19 mouse cellular contexts compared by ENCODE assay signal in genomic region chr16:62982558-62982957, GRCm38 (mm10).
A peak's percentile ranks its signal among the peaks of the same experiment; 100 is the strongest.
DNase-seq lines count a peak whose midpoint lies in the region; ATAC-seq and TF ChIP-seq lines count a peak whose summit lies in the region.
"Had no signal": no experiment of that assay in that cellular context is flagged by ENCODE, and none has a peak within 500 bp of the region (broad histone marks: within the 10 kb centered on the region; RNA-seq: fewer than 3 reads in every experiment).

No protein-coding gene starts in this region.

- H3K9me3 ChIP-seq in heart, embryonic 11.5 days (replicated peaks; ENCODE audit: control insufficient read depth, low read length): no peaks in the 10 kb centered on the region
- no peaks in the 10 kb centered on the region for H3K9me3 ChIP-seq in liver, postnatal 0 days (ENCODE audit: low read length)
- H3K9me3 ChIP-seq: embryonic facial prominence, embryonic 15.5 days; G1E; heart, embryonic 13.5 days; hindbrain, embryonic 13.5 days had no signal

- no peak overlapping the region for H3K4me3 ChIP-seq in heart, embryonic 11.5 days (ENCODE audit: low read depth, low read length)
- no peak overlapping the region for H3K4me3 ChIP-seq in liver, postnatal 0 days (ENCODE audit: low read depth, low read length)
- H3K4me3 ChIP-seq: embryonic facial prominence, embryonic 15.5 days; erythroblast, embryonic 14.5 days; heart, embryonic 13.5 days; hindbrain, embryonic 13.5 days had no signal

- peak; percentile 9 for DNase-seq in adrenal gland, postnatal 10 days
- DNase-seq in adrenal gland, adult 18-20 months (ENCODE audit: low spot score in 2 of 2): no peak
- peak; percentile 86 for DNase-seq in heart, adult 11 months
- DNase-seq in liver: peak; percentile 3
- DNase-seq in liver, postnatal 0 days: no peak
- no peak for DNase-seq in testis, postnatal 14 days (ENCODE audit: low spot score)
- DNase-seq: adrenal gland, postnatal 25 days; B cell, adult 2 months; forebrain, postnatal 0 days; gastrocnemius, postnatal 14 days had no signal

- no peak overlapping the region for H3K4me2 ChIP-seq in heart, embryonic 11.5 days
- no peak overlapping the region for H3K4me2 ChIP-seq in liver, postnatal 0 days (ENCODE audit: low read depth, low read length)
- H3K4me2 ChIP-seq: embryonic facial prominence, embryonic 15.5 days; heart, embryonic 13.5 days; hindbrain, embryonic 13.5 days had no signal

- H3K36me3 ChIP-seq in heart, embryonic 11.5 days (ENCODE audit: control insufficient read depth, insufficient read depth, low read length): no peaks in the 10 kb centered on the region
- H3K36me3 ChIP-seq in liver, postnatal 0 days (replicated peaks; ENCODE audit: insufficient read depth, low read length): no peaks in the 10 kb centered on the region
- H3K36me3 ChIP-seq: embryonic facial prominence, embryonic 15.5 days; G1E; heart, embryonic 13.5 days; hindbrain, embryonic 13.5 days had no signal

- no peak for ATAC-seq in heart, embryonic 11.5 days (replicated peaks; ENCODE audit: insufficient number of reproducible peaks, low FRiP score, low TSS enrichment)
- no peak for ATAC-seq in liver, postnatal 0 days
- ATAC-seq in common myeloid progenitor, adult 5-6 weeks (replicated peaks; ENCODE audit: low read depth, poor library complexity, severe bottlenecking): 0 out of 2 replicates have a peak, but pooled peaks have one; percentile 45
- ATAC-seq: CD4-positive, CD25-positive, alpha-beta regulatory T cell, adult 4 months; forebrain, postnatal 0 days; hindbrain, postnatal 0 days had no signal

- H3K27ac ChIP-seq in heart, embryonic 11.5 days (ENCODE audit: low read depth, low read length): no peak overlapping the region
- no peak overlapping the region for H3K27ac ChIP-seq in liver, postnatal 0 days (ENCODE audit: low read depth)
- H3K27ac ChIP-seq: embryonic facial prominence, embryonic 15.5 days; heart, embryonic 13.5 days; hindbrain, embryonic 13.5 days; hindbrain, postnatal 0 days had no signal

- TF ChIP-seq CTCF in liver, postnatal 0 days (IDR thresholded peaks at IDR 0.05; ENCODE audit: low read depth): no peak

- no peak for TF ChIP-seq EP300 in liver, postnatal 0 days (IDR thresholded peaks at IDR 0.05; ENCODE audit: low read depth)

- whole genome bisulfite sequencing in heart, embryonic 11.5 days (ENCODE audit: insufficient replicate concordance): 42% methylated on average over 4 of the region's 4 CpGs
- WGBS in liver, postnatal 0 days (ENCODE audit: insufficient replicate concordance): 57% methylated on average over 4 of the region's 4 CpGs

- H3K4me1 ChIP-seq in heart, embryonic 11.5 days (ENCODE audit: control insufficient read depth, insufficient read depth, low read length): no peaks in the 10 kb centered on the region
- no peaks in the 10 kb centered on the region for H3K4me1 ChIP-seq in liver, postnatal 0 days (ENCODE audit: insufficient read depth)
- H3K4me1 ChIP-seq: embryonic facial prominence, embryonic 15.5 days; heart, embryonic 13.5 days; hindbrain, embryonic 13.5 days had no signal

- no peak overlapping the region for H3K9ac ChIP-seq in heart, embryonic 11.5 days (ENCODE audit: low read depth, low read length)
- H3K9ac ChIP-seq in liver, postnatal 0 days (replicated peaks): no peak overlapping the region
- H3K9ac ChIP-seq: embryonic facial prominence, embryonic 15.5 days; forebrain, postnatal 0 days; heart, embryonic 13.5 days; hindbrain, embryonic 13.5 days had no signal

- H3K27me3 ChIP-seq in heart, embryonic 11.5 days (ENCODE audit: control insufficient read depth, insufficient read depth, low read length): no peaks in the 10 kb centered on the region
- no peaks in the 10 kb centered on the region for H3K27me3 ChIP-seq in liver, postnatal 0 days (ENCODE audit: insufficient read depth, low read length)
- H3K27me3 ChIP-seq: embryonic facial prominence, embryonic 15.5 days; heart, embryonic 13.5 days; hindbrain, embryonic 13.5 days had no signal

Comparison
In these comparisons a context has a peak if more than half of its experiments do, and no peak if none do; other contexts are left out.
1. DNase-seq: peak in adrenal gland, postnatal 10 days (single experiment), heart, adult 11 months (single experiment) and liver (single experiment); none in adrenal gland, adult 18-20 months (0 of 2), liver, postnatal 0 days (single experiment) and testis, postnatal 14 days (single experiment).